Mouse (Mus musculus) small intestine, adult 2 months (tissue): ENCODE results near the gene Chst2.

Experiments used
- CTCF ChIP-seq: fragments of 200-500 bp; IDR thresholded peaks from 2 replicates; pipeline ENCODE4 v1.5.1; 2012; ENCODE audit warnings: low read depth, mild to moderate bottlenecking, control low read depth, inconsistent platforms, low read length, moderate library complexity, mixed read lengths; ENCODE audit not compliant: insufficient replicate concordance, insufficient read length; ENCODE audit errors: extremely low read depth
- POLR2A ChIP-seq: fragments of 200-500 bp; IDR thresholded peaks from 2 replicates; pipeline ENCODE4 v1.6.1; 2012; ENCODE audit warnings: low read depth, mild to moderate bottlenecking, control low read depth, inconsistent platforms, low read length, moderate library complexity

DNA sequence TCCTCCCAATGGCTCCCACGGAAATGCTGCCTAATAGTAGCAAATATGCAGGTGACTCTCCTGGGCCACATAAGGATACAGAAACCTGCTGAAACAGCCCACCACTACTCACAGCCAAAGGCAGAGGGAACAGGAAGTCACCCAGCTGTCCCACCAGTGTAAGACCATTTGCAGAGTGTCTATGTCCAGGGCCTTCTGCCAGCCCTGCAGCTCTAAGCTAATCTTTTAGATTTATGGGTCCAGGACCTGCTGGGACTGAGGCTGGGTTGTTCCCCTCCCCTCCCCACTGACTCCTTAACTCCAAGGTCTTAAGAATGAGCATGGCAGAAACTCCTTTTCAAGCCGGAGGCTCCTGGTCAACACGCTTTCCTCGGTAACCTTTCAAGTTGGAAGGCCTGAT, 21.8 kb upstream of the Chst2 start:
- TF ChIP-seq CTCF (no peak), POLR2A (no peak)
